Mouse (Mus musculus): ENCODE results near the gene Sypl.

GRCm38 (mm10) chr12:33014050-33014796 lies 60.5 kb downstream of the Sypl start:
- TF ChIP-seq CTCF (IDR thresholded peaks at IDR 0.05; ENCODE audit: low read depth, low read length) (no peak), GATA2 (IDR thresholded peaks at IDR 0.05; ENCODE audit: borderline replicate concordance, low read depth, low read length) (no peak), POLR2AphosphoS5 (IDR thresholded peaks at IDR 0.05; ENCODE audit: insufficient replicate concordance, low read depth, low read length) (no peak)

Measured in G1E (cell line).